In the genomic region with DNA sequence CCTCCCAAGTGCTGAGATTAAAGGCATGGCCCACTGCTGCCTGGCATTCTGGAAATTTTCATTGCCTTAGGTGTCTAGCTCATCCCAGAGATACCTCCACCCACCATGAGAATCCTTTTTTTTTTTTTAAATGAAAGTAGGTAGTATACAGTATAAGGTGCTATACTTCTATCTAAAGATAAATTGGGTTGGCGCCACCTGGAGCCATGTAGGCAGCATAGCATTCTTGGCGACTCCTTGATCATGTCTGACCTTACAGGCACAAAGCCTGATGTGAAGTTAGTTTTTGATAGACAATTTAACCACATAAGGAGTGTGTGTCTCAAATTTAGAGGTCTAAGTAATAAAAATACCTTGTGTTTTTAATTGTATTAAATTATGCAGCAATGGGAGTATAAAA, we compare ENCODE assay signal across 10 mouse cellular contexts.
DNase-seq lines count a peak whose midpoint lies in the region; ATAC-seq and TF ChIP-seq lines count a peak whose summit lies in the region.
"Had no signal": no experiment of that assay in that cellular context is flagged by ENCODE, and none has a peak within 500 bp of the region (broad histone marks: within the 10 kb centered on the region; RNA-seq: fewer than 3 reads in every experiment).

No protein-coding gene starts in this region.

- TF ChIP-seq EP300 in liver, postnatal 0 days (IDR thresholded peaks at IDR 0.05; ENCODE audit: low read depth), result no peak

- H3K27ac ChIP-seq in forebrain, embryonic 11.5 days (ENCODE audit: low read depth, low read length), result no peak overlapping the region
- H3K27ac ChIP-seq in forebrain, embryonic 16.5 days (ENCODE audit: low read length), result no peak overlapping the region
- H3K27ac ChIP-seq in liver, postnatal 0 days (ENCODE audit: low read depth), result no peak overlapping the region
- H3K27ac ChIP-seq: liver, embryonic 15.5 days had no signal

- no peaks in the 10 kb centered on the region for H3K27me3 ChIP-seq in forebrain, embryonic 11.5 days (ENCODE audit: control insufficient read depth, insufficient read depth, low read length)
- no peaks in the 10 kb centered on the region for H3K27me3 ChIP-seq in forebrain, embryonic 16.5 days (replicated peaks; ENCODE audit: control insufficient read depth, insufficient read depth, low read length)
- H3K27me3 ChIP-seq in liver, postnatal 0 days (ENCODE audit: insufficient read depth, low read length), result no peaks in the 10 kb centered on the region
- H3K27me3 ChIP-seq: liver, embryonic 15.5 days; Patski had no signal

- no peak overlapping the region for H3K4me2 ChIP-seq in forebrain, embryonic 11.5 days (ENCODE audit: low read depth, low read length, severe bottlenecking)
- H3K4me2 ChIP-seq in forebrain, embryonic 16.5 days (ENCODE audit: low read length), result no peak overlapping the region
- H3K4me2 ChIP-seq in liver, postnatal 0 days (ENCODE audit: low read depth, low read length), result no peak overlapping the region
- H3K4me2 ChIP-seq: liver, embryonic 15.5 days had no signal

- peak; percentile 27 for TF ChIP-seq CTCF in liver, postnatal 0 days (IDR thresholded peaks at IDR 0.05; ENCODE audit: low read depth)

- no peak overlapping the region for H3K9ac ChIP-seq in forebrain, embryonic 11.5 days (ENCODE audit: low read length)
- H3K9ac ChIP-seq in forebrain, embryonic 16.5 days (replicated peaks; ENCODE audit: low read depth, low read length), result no peak overlapping the region
- no peak overlapping the region for H3K9ac ChIP-seq in liver, postnatal 0 days (replicated peaks)
- H3K9ac ChIP-seq: liver, embryonic 15.5 days had no signal

- ATAC-seq in forebrain, embryonic 11.5 days (replicated peaks; ENCODE audit: low FRiP score), result 0 out of 2 replicates have a peak, but pooled peaks have one; percentile 53
- no peak for ATAC-seq in forebrain, embryonic 16.5 days
- ATAC-seq in liver, postnatal 0 days, result no peak
- no peak for ATAC-seq in activated CD4-positive, CD25-positive, alpha-beta regulatory T cell, adult 4 months
- ATAC-seq: Patski had no signal

- 55% methylated on average over 2 of the region's 2 CpGs for WGBS in forebrain, embryonic 11.5 days
- WGBS in forebrain, embryonic 16.5 days, result 56% methylated on average over 2 of the region's 2 CpGs
- WGBS in liver, postnatal 0 days (ENCODE audit: insufficient replicate concordance), result 54% methylated on average over 2 of the region's 2 CpGs

- H3K4me1 ChIP-seq in forebrain, embryonic 11.5 days (replicated peaks; ENCODE audit: control insufficient read depth, insufficient read depth, low read length), result no peaks in the 10 kb centered on the region
- H3K4me1 ChIP-seq in forebrain, embryonic 16.5 days (replicated peaks; ENCODE audit: control insufficient read depth, insufficient read depth, low read length), result peaks cover 3% of the 10 kb centered on the region; the same call in 1 of the 2 replicates
- no peaks in the 10 kb centered on the region for H3K4me1 ChIP-seq in liver, postnatal 0 days (ENCODE audit: insufficient read depth)
- H3K4me1 ChIP-seq: liver, embryonic 15.5 days had no signal

- no peaks in the 10 kb centered on the region for H3K9me3 ChIP-seq in forebrain, embryonic 11.5 days (ENCODE audit: control insufficient read depth, low read length)
- H3K9me3 ChIP-seq in forebrain, embryonic 16.5 days (ENCODE audit: control insufficient read depth, low read length), result no peaks in the 10 kb centered on the region
- H3K9me3 ChIP-seq in liver, postnatal 0 days (ENCODE audit: low read length), result no peaks in the 10 kb centered on the region
- H3K9me3 ChIP-seq: liver, embryonic 15.5 days had no signal

- H3K36me3 ChIP-seq in forebrain, embryonic 11.5 days (ENCODE audit: control insufficient read depth, insufficient read depth, low read length), result no peaks in the 10 kb centered on the region
- no peaks in the 10 kb centered on the region for H3K36me3 ChIP-seq in forebrain, embryonic 16.5 days (ENCODE audit: control insufficient read depth, insufficient read depth)
- H3K36me3 ChIP-seq in liver, postnatal 0 days (replicated peaks; ENCODE audit: insufficient read depth, low read length), result no peaks in the 10 kb centered on the region
- H3K36me3 ChIP-seq: liver, embryonic 15.5 days had no signal

- no peak for DNase-seq in forebrain, embryonic 11.5 days (ENCODE audit: low spot score)
- DNase-seq in liver, postnatal 0 days, result no peak
- DNase-seq in liver, result no peak
- peak; percentile 66 for DNase-seq in NIH3T3 (ENCODE audit: low read depth)
- DNase-seq in kidney, postnatal 14 days, result peak; percentile 23
- DNase-seq in heart, postnatal 4 days, result no peak

- no peak overlapping the region for H3K4me3 ChIP-seq in forebrain, embryonic 11.5 days (ENCODE audit: low read depth, low read length)
- no peak overlapping the region for H3K4me3 ChIP-seq in forebrain, embryonic 16.5 days (replicated peaks; ENCODE audit: low read length)
- no peak overlapping the region for H3K4me3 ChIP-seq in liver, postnatal 0 days (ENCODE audit: low read depth, low read length)
- H3K4me3 ChIP-seq: liver, embryonic 15.5 days had no signal

Comparison
In these comparisons a context has a peak if more than half of its experiments do, and no peak if none do; other contexts are left out.
1. DNase-seq: peak in NIH3T3 (single experiment) and kidney, postnatal 14 days (single experiment); none in forebrain, embryonic 11.5 days (single experiment), liver, postnatal 0 days (single experiment), liver (single experiment) and heart, postnatal 4 days (single experiment).